Mouse (Mus musculus) thymus, postnatal 0 days (tissue): ENCODE measurements around the gene Trpm1. TPM values are rescaled to one million over a fixed set of nuclear protein-coding genes. Genes with fewer than 3 reads are reported as not detected.
A peak's percentile ranks its signal among the peaks of the same experiment; 100 is the strongest.
"Not testable (repeated sequence)": the region's sequence is repeated elsewhere in the genome, so short reads cannot be mapped to it uniquely, and the experiment has no call there.

Experiments used
- DNase-seq: peaks from one replicate; pipeline ENCODE4 v3.0.0-alpha.2; 2015; ENCODE audit warnings: low spot score
- polyA plus RNA-seq: library from polyadenylated mRNA; unstranded; fragments of >200 nt; fragmentation: Nextera tagmentation; extraction: Ambion mirVana; gene quantifications from 2 replicates; pipeline ENCODE4 v1.2.1, GENCODE M21; 2015

The Trpm1 gene
- polyA plus RNA-seq = 1.5 and 1.8 TPM in 2 replicates

DNA sequence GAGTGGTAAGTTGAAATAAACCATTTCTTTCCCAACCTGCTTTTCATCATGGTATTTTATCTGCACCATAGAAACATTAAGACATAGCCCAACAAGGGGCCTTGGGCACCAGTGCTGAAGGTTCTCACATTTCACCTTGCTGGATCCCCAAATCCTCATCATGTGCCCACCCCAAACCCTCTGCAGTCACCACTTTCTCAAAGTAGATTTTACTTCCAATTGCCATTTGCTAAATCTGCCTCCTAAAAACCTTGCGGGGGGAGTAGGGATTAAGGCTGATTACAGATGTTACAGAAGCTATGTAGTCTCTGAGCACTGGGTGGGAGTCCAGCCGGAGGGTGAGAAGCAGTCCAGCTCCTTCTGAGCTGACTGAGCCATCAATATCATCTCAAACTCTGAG is at the start of gene Trpm1:
TSS of gene Trpm1 (plus strand) at position 301 of the 400 bp plus-strand sequence.
- DNase-seq = no peak

DNA sequence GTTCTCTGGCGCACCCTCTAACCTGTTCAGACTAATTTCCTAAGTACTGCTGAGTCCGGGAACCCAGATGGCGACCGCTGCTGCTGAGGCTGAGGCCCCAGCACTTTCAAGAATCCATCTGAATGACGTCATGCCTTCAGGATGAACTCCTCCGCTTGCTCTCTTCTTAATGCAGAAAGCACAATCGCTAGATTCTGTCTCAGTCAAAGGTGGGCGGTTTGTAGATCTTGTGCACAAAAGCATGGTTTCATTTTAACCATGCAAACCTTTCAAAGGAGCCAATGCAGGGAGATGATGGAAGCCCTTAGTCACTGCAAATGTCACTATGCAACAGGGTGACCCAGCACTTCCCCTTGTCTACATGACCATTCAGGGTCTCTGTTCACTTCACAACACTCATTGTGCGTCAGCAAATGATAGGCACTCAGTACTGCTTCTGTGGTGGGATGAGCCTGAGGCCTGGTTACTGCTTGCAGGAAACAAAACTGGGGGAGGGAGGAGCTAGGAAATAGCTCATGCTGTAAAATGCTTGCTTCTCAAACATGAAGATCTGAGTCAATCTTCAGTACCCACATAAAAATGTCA is 31.4 kb upstream of the Trpm1 start:
- peak; percentile 53 for DNase-seq

DNA sequence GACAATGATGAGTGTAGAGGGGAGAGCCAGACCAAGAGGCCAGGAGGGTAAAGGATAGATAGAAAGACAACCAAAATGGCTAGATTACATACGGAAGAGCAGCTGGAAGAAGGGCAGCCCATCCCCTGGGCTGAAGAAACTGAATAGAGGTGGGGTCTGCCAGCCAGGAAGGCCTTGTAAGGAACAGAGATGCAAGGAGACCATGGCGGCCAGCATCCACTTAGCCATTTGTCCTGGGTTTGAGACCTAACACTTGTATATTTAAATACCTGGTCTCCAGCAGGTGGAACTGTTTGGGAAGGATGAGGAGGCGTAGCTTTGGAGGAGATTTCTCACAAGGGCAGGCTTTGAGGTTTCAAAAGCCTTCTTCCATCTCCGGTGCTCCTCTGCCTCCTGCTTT is 29.9 kb upstream of the Trpm1 start:
- DNase-seq = no peak

DNA sequence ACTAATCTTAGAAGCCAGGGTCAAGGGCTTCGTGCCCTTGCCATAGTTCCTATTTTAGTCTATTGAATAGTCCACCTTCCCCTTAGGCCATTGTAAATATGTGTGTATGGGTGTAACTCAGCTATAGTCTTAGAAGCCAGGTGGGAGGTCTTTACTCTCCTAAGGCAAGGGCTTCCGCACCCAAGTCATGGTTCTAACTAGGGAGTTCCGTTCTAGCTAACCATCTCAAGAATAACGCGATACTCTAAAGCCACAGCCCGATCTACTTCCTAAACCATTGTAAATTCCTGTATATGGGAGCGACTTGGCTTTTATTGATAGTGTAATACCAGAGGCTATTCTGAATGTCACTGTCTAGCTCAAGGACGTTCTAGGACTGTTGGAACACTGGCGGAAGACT is 27.6 kb upstream of the Trpm1 start:
- DNase-seq = not testable (repeated sequence)

DNA sequence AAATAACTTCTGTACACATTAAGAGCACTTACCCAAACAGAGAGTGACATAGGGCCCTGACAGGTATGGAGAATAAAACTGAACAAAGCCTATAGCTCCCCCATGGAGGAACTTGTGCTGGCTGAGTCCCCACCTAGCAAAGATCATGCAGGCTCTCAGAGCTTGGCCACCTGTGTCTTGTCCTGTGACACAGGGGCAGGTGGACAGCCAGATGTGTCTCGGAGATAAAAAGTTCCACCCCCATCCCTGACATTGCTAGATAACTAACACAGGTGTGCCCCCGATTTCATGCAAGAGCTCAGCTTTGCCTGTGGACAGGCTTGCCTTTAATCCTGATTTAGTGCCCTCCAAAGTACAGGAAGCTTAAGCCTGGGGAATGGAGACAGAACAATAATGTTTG is 13.8 kb upstream of the Trpm1 start:
- DNase-seq = peak; percentile 60

DNA sequence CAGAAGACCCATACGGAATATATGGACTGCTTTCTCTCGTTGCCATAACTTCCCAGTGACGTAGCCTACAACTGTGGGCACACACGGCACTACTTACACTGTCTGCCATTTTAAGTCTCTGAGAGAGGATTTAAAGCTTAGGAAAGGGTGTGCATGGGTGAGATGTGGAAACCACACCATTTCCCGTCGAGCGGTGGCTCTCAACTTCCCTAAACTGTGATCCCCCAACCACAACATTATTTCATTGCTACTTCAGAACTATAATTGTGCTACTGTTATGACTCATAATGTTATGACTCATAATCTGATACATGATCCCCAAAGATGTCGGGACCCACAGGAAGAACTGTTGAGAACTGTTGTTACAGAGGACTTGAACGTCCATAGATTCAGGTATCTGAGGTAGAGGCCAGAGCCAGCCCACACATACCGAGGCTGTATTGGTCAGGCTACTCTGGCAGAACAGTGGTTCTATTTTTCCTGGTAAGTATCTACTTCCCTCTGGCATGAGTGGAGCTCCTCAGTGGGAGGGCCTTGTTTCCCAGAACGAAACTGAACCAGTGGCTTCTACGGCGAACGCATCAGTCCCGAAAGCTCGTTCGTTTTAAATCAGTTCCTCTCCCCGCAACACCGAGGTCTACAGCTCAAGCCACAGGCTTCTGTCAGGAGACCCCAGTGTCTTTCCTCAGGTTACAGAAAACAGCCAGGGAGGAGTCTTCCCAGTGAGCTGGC is 12.2 kb upstream of the Trpm1 start:
- peak; percentile 58 for DNase-seq

DNA sequence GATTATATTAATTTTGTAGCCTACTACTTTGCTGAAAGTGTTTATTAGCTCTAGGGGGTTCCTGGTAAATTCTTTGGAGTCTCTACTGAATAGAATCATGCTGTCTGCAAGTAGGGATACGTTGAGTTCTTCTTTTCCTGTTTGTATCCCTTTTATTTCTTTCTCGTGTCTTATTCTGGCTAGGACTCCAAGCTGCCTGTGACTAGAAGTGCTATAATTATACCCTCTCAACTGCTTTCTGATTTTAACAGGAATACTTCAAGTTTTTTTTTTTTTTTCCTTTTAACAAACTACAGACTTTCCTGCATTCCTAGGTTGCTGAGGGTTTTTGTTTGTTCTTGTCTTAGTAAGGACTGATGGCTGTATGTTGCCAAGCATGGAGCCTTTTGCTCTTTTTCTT is 4.3 kb upstream of the Trpm1 start:
- no peak for DNase-seq

DNA sequence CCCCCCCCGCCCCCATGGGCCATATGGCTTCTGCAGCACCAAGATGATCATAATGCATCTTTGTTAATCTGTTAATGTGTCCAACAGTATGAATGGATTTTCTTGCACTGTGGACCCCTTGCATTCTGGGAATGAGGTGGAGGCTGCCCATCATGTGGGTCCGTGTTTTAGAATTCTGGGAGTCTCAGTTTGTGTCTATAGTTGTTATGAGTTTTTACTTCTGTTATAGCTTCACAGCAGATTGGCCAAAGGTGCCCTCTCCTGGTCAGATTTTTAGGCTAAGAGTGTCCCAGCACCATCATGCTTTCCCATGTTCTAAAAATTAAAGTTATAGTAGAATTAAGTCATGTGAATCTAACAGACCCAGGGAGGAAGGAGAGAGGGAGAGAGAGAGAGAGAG is 3.9 kb upstream of the Trpm1 start:
- DNase-seq = no peak

DNA sequence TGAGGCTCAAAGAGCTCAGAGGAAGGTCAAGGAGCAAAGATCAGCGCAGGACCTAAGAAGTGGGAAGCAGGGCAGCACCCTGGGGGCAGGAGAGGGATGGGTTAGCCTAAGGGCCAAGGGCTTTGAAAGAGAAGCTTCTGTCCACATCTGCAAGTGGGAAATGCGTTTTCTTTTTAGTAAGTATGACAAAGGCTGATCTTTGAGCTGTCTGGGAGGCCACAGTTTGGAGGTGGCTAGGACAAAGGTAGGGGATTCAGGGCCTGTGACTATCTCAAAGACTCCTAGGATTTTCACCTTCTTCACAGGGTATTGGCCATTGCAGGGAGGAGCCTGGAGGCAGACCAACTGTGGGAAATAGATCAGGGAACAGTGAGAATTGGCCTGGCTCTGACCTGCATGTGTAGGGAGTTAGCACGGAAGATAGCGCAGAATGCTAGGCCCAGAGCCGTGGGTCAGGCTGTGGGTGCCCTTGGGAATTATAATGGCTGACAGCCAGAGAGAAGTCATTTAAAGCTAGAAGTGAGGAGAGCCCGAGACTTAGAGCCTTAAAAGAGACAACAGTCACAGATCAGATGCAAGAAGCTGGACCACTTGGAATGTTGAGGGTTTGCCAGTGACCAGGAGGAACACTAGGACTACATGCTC is 3.1 kb upstream of the Trpm1 start:
- no peak for DNase-seq

DNA sequence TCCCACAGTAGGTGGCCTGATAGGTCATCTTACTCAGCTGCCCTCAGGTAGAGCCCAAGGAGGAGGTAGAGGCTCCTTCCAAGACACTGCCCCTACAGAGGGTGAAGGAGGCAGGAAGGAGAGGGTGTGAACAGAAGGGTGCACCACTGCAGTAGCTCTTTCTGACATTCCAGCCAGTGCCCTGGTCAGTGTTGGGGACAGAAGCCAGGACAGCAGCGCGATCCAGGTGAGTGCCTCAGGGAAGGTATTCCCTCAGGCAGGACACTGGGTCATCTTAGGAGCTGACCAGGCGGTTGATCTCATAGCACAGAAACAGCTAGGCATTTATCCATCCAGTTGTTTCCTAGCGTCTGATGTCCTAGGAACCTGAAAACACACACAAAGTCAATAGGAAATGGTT is 1.6 kb downstream of the Trpm1 start:
- DNase-seq = no peak

DNA sequence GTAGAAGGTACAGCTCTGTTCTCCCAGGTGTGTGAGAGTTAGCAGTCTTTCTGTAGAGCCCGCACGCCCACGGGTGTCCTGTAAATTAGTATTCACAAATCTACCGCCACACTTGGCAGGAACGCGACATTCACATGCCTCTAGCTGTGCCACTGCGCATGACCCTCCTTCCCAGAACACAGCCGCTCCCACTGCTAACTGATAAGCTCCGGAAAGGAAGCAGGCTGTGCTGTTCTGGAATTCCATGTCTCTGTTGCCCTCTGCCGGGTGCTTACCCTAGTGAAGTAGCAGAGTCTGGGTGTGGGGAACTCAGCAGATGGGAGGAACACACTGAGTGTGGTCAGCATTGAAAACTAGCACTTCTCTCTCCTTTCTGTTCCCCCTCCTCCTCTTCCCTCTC is 2.1 kb downstream of the Trpm1 start:
- DNase-seq = no peak

DNA sequence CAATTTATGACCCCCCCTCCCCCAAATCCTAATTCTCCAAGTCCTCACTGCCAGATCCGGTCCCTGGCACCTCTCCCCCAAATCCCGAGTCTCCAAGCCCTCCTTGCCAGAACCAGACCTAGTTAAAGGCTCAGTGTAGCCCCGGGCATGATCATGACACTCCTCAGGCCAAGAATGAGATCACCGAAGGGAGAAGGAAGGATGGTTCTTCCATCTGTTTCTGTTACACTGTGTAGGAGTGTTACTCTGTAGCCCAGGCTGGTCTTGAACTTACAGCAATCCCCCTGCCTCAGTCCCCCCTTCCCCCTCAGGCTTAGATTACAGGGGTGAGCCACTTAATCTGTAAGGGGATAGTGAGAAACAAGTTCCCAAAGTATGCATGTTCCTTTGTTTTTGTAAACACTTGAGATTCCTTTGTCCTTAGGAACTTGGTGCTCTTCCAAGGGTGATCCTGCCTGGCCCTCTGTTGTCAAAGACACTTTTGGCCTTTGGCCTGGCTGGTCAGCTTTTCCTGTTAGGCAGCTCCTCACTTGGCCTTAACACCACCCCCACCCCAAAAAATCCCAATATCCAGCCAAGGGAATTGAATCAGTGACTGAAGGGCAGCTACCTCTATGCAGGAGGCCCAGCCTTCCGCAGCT is 2.8 kb downstream of the Trpm1 start:
- no peak for DNase-seq

DNA sequence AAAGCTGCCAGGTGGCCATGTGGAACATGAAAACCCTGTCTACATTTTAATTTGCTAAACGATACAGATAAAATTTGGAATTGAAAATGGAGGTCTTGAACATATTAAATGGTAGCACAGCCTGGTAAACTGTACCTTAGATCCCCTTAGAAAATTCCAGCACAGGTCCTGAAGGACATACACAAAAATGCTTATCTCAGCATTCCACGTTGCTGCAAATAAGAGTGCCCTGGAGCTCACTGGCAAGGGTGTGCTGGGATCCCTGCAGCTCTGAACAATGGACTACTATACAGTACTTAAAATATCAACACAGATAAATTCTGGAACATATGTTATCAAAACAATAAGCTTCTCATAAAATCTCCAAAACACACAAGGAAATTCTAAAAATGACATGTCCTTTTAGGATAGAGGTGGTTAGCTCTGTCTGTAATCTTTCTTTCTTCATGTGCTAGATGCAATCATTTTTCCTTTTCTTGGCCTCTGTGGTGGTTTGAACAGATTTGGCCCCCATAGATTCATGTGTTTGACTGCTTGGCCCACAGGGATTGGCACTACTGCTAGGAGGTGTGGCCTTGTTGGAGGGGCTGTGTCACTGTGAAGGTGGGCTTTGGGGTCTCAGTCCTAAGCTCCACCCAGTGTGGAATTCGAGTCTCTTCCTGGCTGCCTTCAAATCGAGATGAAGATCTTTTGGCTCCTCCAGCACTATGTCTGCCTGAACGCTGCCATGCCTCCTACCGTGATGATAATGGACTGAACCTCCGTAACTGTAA is 3.5 kb downstream of the Trpm1 start:
- no peak for DNase-seq

DNA sequence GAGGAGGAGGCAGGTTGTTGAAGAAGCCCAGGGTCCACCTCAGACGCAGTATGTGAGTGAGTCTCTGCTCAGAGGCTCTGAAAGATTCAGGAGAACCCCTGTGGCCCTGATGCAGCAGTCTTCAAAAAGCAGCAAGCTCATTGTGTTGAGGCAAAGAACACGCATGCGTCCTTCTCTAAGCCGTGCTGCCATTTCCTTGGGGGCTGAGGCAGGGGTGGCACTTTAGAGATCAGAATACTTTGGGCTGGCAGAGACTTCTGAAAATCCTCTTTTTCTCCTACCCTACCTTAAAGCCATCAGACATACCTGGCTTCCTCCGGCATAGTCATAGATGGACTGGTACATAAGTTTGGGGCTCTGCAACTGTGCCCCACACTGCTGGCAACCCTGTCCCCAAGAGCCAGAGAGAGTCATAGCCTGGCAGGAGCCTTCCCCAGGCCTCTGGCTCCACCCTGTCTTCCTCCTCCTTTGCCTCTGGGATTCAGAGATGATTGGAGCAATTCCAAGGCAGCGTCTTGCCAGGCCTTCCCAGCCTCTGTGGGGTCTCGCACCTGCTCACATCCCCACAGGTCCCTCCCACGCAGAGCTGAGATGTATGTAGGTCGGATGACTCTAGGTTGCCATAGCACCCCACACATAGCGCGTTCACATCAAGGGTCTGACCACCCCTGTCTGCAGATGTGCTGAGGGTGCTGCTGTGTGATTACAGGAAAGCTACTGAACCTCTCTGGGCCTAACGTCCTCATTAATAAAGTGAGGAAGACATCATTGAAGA is 4.8 kb downstream of the Trpm1 start:
- peak; percentile 88 for DNase-seq

DNA sequence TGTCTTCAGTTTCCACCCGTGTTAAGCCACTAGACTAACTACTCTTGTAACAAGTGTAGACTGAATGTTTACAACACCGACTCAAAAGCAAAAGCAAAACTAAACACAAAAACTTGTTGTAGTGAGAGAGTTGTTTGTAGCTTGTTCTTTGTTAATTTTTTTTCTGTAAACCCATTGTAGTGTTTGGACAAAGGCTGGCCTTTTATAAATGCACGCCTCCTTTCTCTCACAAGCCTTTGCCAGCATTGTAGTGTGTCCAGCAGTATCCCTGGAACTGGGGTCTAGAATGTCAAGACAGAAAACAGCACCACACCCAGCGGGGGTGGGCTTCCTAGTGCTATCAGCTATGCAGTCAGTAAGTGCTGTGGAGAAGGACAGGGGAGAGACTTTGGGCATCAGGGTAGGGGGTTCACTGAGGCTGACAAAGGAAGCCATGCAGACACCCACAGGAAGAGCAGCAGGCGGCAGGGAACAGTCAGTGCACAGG is 5.5 kb downstream of the Trpm1 start:
- no peak for DNase-seq

DNA sequence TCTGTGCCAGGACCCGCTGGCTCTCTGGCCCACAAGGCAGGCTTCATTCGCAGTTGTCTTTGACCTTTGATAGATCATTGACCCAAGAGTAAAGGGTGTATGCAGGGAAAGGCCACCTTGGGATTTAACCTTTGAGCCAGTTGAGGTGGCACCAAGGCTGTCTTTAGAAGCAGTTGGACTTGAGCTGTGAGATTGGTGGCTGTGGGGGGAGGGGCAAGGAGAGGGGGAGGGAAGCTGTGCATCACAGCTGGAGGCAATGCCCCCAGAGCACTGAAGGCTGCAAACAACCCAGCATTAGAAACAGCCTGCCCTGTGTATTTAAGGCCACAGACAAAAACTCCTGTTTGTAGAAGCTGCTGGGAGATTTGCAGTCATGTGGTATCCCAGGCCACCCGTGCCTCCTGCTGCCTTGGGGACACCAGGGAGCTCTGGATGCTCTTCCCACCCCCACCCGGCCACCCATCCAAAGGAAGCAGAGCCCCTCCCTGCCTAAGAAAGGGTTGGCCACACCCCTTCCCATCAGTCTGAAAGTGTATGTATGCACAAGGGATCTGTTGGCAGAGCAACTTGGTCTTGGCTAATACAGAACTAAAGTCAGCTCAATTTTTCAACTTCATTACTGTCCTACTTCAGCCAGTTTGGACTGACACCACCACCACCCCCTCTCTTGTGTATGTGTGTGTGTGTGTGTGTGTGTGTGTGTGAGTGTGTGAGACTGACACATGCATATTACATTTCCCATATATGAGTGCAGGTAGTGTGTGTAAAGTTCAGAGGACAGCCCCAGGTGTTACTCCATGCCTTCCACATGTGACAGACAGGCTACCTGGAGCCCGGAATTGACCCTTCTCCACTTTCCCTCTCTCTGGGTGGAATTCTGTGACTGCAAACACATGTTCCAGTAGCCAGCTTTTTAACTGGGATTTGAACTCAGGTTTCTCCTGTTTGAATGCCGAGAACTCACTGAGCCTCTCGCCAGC is 6.3 kb downstream of the Trpm1 start:
- peak; percentile 63 for DNase-seq

DNA sequence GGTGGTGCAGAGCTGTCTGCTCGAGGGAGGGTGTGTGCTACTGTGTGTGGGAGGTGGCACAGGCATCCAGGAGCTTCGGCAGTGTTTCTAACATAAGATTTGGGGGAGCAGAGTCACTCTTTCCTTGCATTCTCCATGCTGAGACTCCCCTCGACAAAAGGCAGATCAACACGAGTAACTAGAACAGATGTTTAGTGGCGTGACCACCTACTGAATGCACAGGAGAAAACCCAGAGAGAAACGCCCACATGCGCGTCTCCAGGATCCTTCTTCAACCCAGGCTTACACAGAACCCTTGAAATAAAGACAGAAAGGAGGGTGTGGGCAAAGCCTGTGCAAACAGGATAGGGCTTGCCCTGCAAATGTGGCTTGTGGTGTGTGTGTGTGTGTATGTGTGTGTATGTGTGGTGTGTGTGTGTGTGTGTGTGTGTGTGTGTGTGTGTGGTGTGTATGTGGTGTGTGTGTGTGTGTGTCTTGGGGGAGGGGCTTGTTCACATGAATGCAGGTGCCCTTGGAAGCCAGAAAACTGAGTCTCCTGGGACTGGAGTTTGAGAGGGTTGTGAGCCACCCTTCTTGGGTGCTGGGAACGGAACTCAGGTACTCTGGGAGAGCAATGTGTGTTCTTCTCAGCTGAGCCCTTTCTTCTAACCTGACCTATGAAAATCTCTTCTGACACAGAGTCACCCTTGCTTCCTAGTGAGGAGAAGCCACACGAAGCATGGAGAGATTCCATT is 7.3 kb downstream of the Trpm1 start:
- DNase-seq = peak; percentile 62

DNA sequence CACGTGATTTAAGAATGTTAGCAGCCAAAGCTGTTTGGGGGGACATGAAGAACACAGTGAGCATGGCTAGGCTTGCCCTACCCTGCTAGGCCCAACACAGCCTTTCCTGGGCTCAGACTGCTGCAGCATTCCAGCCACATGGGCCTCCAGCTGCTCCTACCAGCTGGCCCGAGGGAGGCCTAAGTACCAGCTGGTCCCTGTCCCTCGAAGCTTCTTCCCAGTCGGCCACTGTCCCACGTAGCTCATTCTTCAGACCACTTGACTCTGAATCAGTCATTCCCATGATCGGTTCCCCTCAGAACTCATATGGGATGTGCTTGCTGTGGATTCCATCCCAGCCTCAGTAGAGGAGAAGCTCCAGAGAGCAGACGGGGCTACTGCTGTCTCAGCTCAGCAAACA is 8.4 kb downstream of the Trpm1 start:
- no peak for DNase-seq

DNA sequence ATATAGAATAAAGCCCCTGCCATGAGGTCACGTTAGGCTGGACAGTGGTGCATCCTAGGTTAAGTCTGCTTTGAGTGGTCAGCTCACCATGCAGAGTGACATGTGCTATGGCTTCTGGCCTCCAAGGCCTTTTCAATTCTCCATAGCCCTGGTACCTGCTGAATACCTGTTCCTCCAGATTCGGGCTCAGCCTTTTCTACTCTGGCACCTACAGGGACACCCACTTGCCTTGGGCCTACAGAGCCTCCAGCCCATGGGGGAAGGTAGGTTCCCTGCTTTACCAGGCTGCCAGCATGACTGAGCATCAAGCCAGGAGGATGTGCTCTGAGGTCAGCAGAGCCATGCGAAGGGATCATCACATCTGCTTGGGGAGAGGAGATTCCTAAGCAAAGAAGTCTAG is 9.5 kb downstream of the Trpm1 start:
- no peak for DNase-seq
